Mouse (Mus musculus): Measurements from ENCODE around the gene Agps.

- TF ChIP-seq POLR2A (IDR thresholded peaks at IDR 0.05; ENCODE audit: low read depth, low read length) (no peak), CTCF (IDR thresholded peaks at IDR 0.05; ENCODE audit: extremely low read depth, insufficient read length, insufficient replicate concordance, low read depth, low read length) (no peak)
Measured at GRCm38 (mm10) chr2:75929141-75929540, 97.2 kb downstream of the Agps start.
